Mouse (Mus musculus) 416B (cell line): ENCODE data around the gene Morc3.

Experiments
- DNase-seq: peaks from one replicate; pipeline ENCODE4 v3.0.0; 2011; ENCODE audit warnings: low read depth

Morc3 gene

DNA sequence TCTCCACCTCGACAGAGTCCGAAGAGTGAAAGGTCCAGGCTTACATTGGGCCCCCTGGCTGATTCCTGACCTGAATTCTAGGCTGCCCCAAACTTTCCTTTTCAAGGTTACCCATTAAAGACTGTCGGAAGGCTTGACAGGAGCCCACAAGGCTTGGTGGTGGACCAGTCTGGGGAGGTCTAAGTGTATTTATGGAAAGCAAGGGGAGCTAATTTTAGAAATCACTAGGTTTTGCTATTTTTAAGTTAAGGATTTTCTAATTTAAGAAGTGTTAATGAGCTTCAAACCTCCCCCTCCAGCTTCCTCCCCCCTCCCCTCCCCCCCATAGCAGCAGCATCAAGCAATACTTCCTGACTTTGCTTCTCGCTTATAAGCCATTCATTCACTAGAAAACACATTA lies 88.8 kb downstream of the Morc3 start:
- no peak for DNase-seq

DNA sequence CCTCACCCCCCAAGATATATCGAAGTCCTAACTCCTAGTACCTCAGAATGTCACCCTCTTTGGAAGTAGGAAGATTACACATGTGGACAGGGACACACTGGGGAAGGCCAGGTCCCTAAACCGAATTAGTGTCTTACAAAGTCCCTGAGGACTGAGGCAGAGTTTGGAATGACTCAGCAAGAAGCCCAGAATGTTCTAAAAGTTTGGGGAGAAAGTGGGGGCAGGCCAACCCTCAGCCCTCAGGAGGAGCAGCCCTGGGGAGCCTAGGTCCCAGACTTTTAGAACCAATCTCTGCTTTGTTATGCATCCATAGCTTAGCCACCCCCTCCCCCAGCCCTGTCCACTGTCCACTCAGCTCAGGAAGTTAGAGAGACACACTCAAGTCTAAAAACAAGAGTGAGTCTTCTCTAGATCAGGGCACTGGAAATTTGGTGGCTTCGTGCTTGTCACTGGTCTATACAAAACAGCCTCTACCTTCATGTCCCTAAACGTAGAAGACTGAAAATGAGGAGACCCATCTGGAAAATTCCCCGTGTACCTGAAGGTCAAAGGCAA lies 91.0 kb downstream of the Morc3 start:
- no peak for DNase-seq

DNA sequence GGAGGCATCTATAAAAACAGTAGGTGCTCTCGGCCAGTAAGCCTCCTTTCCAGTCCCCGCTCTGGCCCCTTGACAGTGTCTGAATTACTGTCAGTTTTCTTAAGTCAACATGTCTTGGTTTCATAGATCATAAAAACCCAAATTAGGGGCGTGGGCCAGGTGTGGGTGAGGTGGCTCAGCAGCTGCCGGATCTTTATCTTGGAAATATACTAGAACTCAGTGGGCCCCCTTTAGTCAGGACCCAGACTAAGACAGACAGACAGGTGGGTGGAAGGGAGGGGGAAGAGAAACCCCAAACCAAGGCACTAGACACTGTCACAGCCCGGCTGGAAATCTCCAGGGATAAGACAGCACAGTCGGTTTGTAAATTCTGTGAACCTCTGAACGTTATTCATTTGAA lies 91.9 kb downstream of the Morc3 start:
- no peak for DNase-seq
